Mouse (Mus musculus) layer of hippocampus, postnatal 36 days (tissue): ENCODE results near the gene Nsfl1c. TPM values are rescaled to one million over a fixed set of nuclear protein-coding genes. Genes with fewer than 3 reads are reported as not detected.
"Not testable (repeated sequence)": the region's sequence is repeated elsewhere in the genome, so short reads cannot be mapped to it uniquely, and the experiment has no call there.

Experiments used
- DNase-seq, 2 experiments: peaks; one replicate each; pipeline ENCODE4 v3.0.0; 2022
- total RNA-seq, 2 experiments: library from RNA; stranded (reverse); gene quantifications; 2 replicates each; pipeline ENCODE4 v1.2.3; 2021

Gene Nsfl1c
- 100 to 1,000 TPM; 144 to 148 TPM for total RNA-seq

GRCm38 (mm10) chr2:151494035-151494803 is at the start of gene Nsfl1c:
Gene Nsfl1c, plus strand, starts transcription at chr2:151494182.
- DNase-seq = peak; percentile 95 to 96

- DNase-seq = not testable (repeated sequence)
Observed at GRCm38 (mm10) chr2:151476053-151476452, 17.9 kb upstream of the Nsfl1c start, which contains the start of gene 4921509C19Rik. Gene 4921509C19Rik, minus strand, starts transcription at chr2:151476153.

- DNase-seq = no peak
Observed at GRCm38 (mm10) chr2:151486496-151486895, 7.5 kb upstream of the Nsfl1c start.

GRCm38 (mm10) chr2:151498358-151498757 is 4.4 kb downstream of the Nsfl1c start:
- DNase-seq = no peak

- no peak for DNase-seq
Observed at GRCm38 (mm10) chr2:151500442-151501007, 6.5 kb downstream of the Nsfl1c start.

GRCm38 (mm10) chr2:151504226-151504625 is 10.2 kb downstream of the Nsfl1c start:
- no peak for DNase-seq

- DNase-seq = peak; percentile 29 to 45
Observed at GRCm38 (mm10) chr2:151512199-151512598, 18.2 kb downstream of the Nsfl1c start.

- DNase-seq = no peak
Observed at GRCm38 (mm10) chr2:151513525-151514285, 19.7 kb downstream of the Nsfl1c start.

GRCm38 (mm10) chr2:151519000-151519399 is 25.0 kb downstream of the Nsfl1c start:
- DNase-seq = no peak

- no peak for DNase-seq
Observed at GRCm38 (mm10) chr2:151524324-151525041, 30.5 kb downstream of the Nsfl1c start.

- no peak for DNase-seq
Observed at GRCm38 (mm10) chr2:151525520-151525919, 31.5 kb downstream of the Nsfl1c start.

- DNase-seq = no peak
Observed at GRCm38 (mm10) chr2:151528066-151528465, 34.1 kb downstream of the Nsfl1c start.

GRCm38 (mm10) chr2:151529169-151529568 is 35.2 kb downstream of the Nsfl1c start:
- no peak for DNase-seq

- DNase-seq = no peak
Observed at GRCm38 (mm10) chr2:151530378-151531230, 36.6 kb downstream of the Nsfl1c start.

GRCm38 (mm10) chr2:151533632-151534031 is 39.6 kb downstream of the Nsfl1c start:
- no peak for DNase-seq

- no peak for DNase-seq
Observed at GRCm38 (mm10) chr2:151535961-151536617, 42.1 kb downstream of the Nsfl1c start.

- peak in 1 of 2 experiments; percentile 23 for DNase-seq
Observed at GRCm38 (mm10) chr2:151536618-151536974, 42.6 kb downstream of the Nsfl1c start.

GRCm38 (mm10) chr2:151538646-151539045 is 44.7 kb downstream of the Nsfl1c start:
- no peak for DNase-seq

GRCm38 (mm10) chr2:151542323-151543062 is 48.5 kb downstream of the Nsfl1c start, which contains the start of gene Fkbp1a:
Gene Fkbp1a, plus strand, starts transcription at chr2:151542483.
- DNase-seq = peak; percentile 96
